Mouse (Mus musculus) stomach, postnatal 0 days (tissue): ENCODE data around the gene Egfr.

Experiments used
- CTCF ChIP-seq: IDR thresholded peaks from 2 replicates; pipeline ENCODE4 v1.5.1; 2016; ENCODE audit warnings: antibody characterized with exemption, low read depth, mild to moderate bottlenecking, moderate library complexity
- EP300 ChIP-seq: optimal IDR thresholded peaks from 2 replicates; pipeline ENCODE3; 2016; ENCODE audit warnings: antibody characterized with exemption

DNA sequence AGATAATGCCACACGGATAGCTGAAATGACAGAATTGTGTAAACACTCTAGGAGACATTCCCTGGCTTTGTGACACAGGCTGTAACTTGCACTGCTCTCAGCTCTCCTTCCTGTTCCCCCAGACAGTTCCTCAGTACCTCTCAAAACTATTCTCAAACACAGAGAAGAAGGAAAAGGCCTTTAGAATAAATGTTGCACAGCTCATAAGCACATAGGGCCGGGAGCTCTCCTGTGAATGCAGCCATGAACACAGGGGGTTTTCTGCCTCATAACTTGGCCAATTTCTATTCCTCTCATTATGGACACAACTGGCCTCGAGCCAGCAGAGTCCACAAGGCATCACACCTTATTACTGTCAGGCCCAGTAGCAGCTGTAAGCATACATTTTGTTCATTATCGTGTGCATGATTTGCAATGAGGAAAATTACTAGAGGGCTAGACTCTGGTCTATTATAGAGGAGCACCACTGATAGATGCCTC lies 190.0 kb downstream of the Egfr start:
- TF ChIP-seq CTCF (no peak), EP300 (no peak)
